Mouse (Mus musculus) spleen, adult 2 months (tissue): ENCODE measurements around the gene 1190005I06Rik. TPM values are rescaled to one million over a fixed set of nuclear protein-coding genes. Genes with fewer than 3 reads are reported as not detected.
A peak's percentile ranks its signal among the peaks of the same experiment; 100 is the strongest.

Source experiments
- DNase-seq, 2 experiments: peaks; one replicate each; pipeline versions ENCODE4 v3.0.0 to v3.0.0-alpha.2; 2012 to 2021; ENCODE audit warnings: low spot score in 2 of 2, low read depth in 1 of 2
- H3K27ac ChIP-seq: fragments of 200-500 bp; 2 replicates; pipeline ENCODE4 v1.5.1; 2012; ENCODE audit warnings: low read length, inconsistent platforms; ENCODE audit not compliant: insufficient read depth
- H3K27me3 ChIP-seq: fragments of 200-500 bp; 2 replicates; pipeline ENCODE4 v1.6.1; 2012; ENCODE audit warnings: mild to moderate bottlenecking, moderate library complexity, low read length, inconsistent platforms; ENCODE audit not compliant: control insufficient read depth, insufficient read depth
- H3K36me3 ChIP-seq: fragments of 200-500 bp; 2 replicates; pipeline ENCODE4 v1.6.1; 2012; ENCODE audit warnings: mild to moderate bottlenecking, low read length, inconsistent platforms; ENCODE audit not compliant: control insufficient read depth, insufficient read depth
- H3K4me1 ChIP-seq: fragments of 200-500 bp; 2 replicates; pipeline ENCODE4 v1.6.1; 2011; ENCODE audit warnings: inconsistent platforms; ENCODE audit not compliant: control insufficient read depth, insufficient read depth, insufficient read length
- H3K4me3 ChIP-seq: fragments of 200-500 bp; 2 replicates; pipeline ENCODE4 v1.5.1; 2011; ENCODE audit warnings: mild to moderate bottlenecking, inconsistent platforms; ENCODE audit not compliant: insufficient read depth, insufficient read length; ENCODE audit errors: extremely low read depth
- CTCF ChIP-seq: fragments of 200-500 bp; IDR thresholded peaks from 2 replicates; pipeline ENCODE4 v1.5.1; 2011; ENCODE audit warnings: mild to moderate bottlenecking, inconsistent platforms; ENCODE audit not compliant: insufficient read depth, insufficient read length, insufficient replicate concordance; ENCODE audit errors: extremely low read depth
- POLR2A ChIP-seq: fragments of 200-500 bp; IDR thresholded peaks from 2 replicates; pipeline ENCODE4 v1.6.1; 2011; ENCODE audit warnings: low read depth, low read length, inconsistent platforms
- WGBS: fragments of 180-500 bp; shearing (Covaris S2); methylation state at CpG from one replicate; pipeline ENCODE4 v1.1.7; 2018; 5-methylcytosine and 5-hydroxymethylcytosine counted together
- polyA plus RNA-seq: library from polyadenylated mRNA; depleted of rRNA; stranded (reverse); fragments of >200 nt; gene quantifications from 2 replicates; pipeline ENCODE4 v1.2.3, GENCODE M21; 2012

Gene 1190005I06Rik
- polyA plus RNA-seq, 1 experiment: 0.42 TPM

DNA sequence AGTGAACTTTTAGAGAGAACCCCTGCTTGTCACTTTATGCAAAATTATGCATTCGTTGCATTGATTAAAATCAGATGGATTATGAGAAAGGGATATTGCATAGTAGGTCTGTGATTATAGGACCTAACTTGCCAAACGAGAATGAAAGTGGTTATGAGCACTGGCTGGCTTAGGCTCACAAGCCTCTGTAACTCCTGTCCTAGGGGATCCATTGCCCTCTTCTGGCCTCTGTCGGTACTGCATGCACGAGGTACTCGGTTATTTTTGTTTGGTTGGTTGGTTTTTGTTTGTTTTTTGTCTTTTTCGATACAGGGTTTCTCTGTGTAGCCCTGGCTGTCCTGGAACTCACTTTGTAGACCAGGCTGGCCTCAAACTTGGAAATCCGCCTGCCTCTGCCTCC lies 39.5 kb downstream of the 1190005I06Rik start:
- H3K27ac ChIP-seq: no peak overlapping the region
- no peaks in the 10 kb centered on the region for H3K27me3 ChIP-seq
- TF ChIP-seq POLR2A: no peak
- TF ChIP-seq CTCF: peak; percentile 56; the same call in 1 of the 2 replicates
- peak; percentile 32 to 67 for DNase-seq
- no peaks in the 10 kb centered on the region for H3K4me1 ChIP-seq
- 15% methylated on average over 7 of the region's 7 CpGs for WGBS
- H3K4me3 ChIP-seq: no peak overlapping the region
- no peaks in the 10 kb centered on the region for H3K36me3 ChIP-seq

DNA sequence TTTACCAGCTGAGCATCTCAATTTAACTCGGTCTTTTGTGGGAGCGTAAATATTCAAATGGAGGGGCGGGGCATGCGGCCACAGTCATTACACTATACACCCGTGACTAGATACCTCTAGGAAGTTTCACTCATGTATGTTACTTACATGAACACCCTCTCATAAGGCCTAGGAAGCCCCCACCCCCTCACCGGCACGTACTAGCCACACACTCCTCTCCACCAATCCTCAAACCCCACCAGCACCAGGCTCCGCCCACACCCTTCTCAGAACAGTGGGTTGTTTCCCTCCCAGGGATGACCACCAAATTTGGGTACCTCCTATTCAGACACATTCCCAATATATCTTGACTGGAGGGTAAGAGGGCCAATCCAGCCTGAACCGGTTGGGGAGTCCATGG lies 40.0 kb downstream of the 1190005I06Rik start:
- no peaks in the 10 kb centered on the region for H3K27me3 ChIP-seq
- no peak for DNase-seq
- H3K27ac ChIP-seq: no peak overlapping the region
- TF ChIP-seq CTCF (no peak), POLR2A (no peak)
- WGBS: 82% methylated on average over 9 of the region's 9 CpGs
- H3K4me1 ChIP-seq: no peaks in the 10 kb centered on the region
- no peak overlapping the region for H3K4me3 ChIP-seq
- no peaks in the 10 kb centered on the region for H3K36me3 ChIP-seq

DNA sequence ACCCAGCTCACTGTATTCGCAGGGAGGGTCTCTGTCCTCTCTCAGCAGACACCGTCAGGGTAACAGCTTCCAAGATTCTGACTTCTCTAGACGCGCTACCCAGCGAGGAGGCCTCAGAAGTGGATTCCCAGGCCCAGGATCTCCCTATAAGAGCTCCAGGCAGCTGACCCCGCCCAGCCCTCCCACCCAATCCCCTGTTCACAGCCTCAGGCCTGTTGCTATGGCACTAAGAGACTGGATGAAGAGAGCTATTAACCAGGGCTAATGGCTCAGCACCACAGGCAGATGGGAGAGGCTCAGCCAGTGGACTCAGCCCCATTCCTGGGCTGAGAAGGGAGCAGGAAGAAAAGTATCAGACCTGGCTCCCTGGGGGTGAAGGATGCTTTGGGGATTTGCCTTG lies 44.8 kb downstream of the 1190005I06Rik start:
- Histone ChIP-seq H3K27me3 (no peaks in the 10 kb centered on the region), H3K36me3 (no peaks in the 10 kb centered on the region), H3K27ac (no peak overlapping the region), H3K4me1 (no peaks in the 10 kb centered on the region; the same call in 1 of the 2 replicates), H3K4me3 (no peak overlapping the region)
- WGBS: 80% methylated on average over 6 of the region's 6 CpGs
- TF ChIP-seq CTCF: no peak
- TF ChIP-seq POLR2A: no peak
- no peak for DNase-seq

DNA sequence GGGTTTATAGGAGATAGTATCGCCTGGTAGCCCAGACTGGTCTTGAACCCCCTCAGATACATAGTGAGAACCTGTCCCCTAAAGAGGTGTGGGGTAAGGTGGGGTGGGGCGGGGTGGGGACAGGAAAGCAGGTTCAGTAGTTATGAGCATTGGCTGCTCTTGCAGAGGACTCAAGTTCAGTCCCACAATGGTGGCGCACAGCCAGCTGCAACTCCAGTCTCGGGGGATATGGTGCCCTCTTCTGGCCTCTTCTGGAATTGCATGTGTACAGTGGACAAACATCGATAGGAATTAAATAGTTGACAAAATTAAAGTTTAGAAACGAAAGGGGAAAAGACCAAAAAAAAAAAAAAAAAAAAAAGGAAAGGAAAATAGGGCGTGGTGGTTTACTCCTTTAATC lies 47.9 kb downstream of the 1190005I06Rik start:
- no peak overlapping the region for H3K4me3 ChIP-seq
- peak; percentile 40 to 71 for DNase-seq
- no peaks in the 10 kb centered on the region; the same call in 1 of the 2 replicates for H3K4me1 ChIP-seq
- no peaks in the 10 kb centered on the region for H3K36me3 ChIP-seq
- no peaks in the 10 kb centered on the region for H3K27me3 ChIP-seq
- WGBS: 29% methylated on average over 7 of the region's 7 CpGs
- no peak overlapping the region for H3K27ac ChIP-seq
- TF ChIP-seq CTCF: peak; percentile 68; the same call in 1 of the 2 replicates
- TF ChIP-seq POLR2A: no peak

DNA sequence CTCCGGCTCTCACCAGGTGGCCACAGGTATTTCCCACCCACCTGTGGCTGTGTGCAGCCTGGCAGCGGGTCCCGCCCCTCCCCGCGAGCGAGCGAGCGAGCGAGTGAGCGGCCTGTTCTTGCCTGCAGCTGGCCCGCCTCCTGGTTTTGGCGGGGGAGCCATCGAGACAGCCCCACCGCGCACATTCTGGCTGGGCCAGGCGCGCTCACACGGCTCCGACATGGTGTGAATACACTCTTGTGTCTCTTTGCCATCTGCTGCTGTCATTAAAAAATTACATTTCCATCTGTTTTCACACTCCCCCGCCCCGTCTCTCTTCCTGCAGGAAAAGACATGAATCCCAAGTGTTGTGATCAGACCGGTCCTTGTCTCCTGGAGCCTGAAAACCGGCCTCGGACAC lies 48.9 kb downstream of the 1190005I06Rik start:
- Histone ChIP-seq H3K27ac (no peak overlapping the region), H3K36me3 (no peaks in the 10 kb centered on the region), H3K4me1 (no peaks in the 10 kb centered on the region; the same call in 1 of the 2 replicates), H3K4me3 (no peak overlapping the region), H3K27me3 (no peaks in the 10 kb centered on the region)
- 85% methylated on average over 24 of the region's 24 CpGs for whole genome bisulfite sequencing
- DNase-seq: no peak
- no peak for TF ChIP-seq CTCF

DNA sequence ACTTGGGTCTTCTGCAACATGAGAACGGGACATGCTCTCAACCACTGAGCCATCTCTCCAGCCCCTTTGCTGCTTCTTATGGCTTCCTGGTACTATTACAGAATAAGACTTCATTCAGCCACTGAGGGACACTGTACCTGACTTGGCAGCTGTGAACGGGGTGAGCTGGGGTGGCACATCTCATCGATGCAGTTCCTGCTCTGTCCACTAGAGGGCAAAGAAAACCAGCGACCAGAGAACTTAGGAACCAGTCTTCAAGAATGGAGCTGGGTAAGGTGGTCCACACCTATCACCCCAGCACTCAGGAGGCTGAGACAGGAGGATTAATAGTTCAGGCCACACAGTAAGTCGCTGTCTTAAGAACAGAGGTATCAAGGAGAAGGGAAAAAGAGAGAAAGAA lies 51.5 kb downstream of the 1190005I06Rik start:
- 10% methylated on average over 5 of the region's 5 CpGs for WGBS
- Histone ChIP-seq H3K27ac (no peak overlapping the region), H3K36me3 (no peaks in the 10 kb centered on the region), H3K4me3 (no peak overlapping the region), H3K4me1 (no peaks in the 10 kb centered on the region; the same call in 1 of the 2 replicates), H3K27me3 (no peaks in the 10 kb centered on the region)
- peak; percentile 42 to 45 for DNase-seq
- no peak for TF ChIP-seq POLR2A
- TF ChIP-seq CTCF: peak; percentile 70; the same call in 1 of the 2 replicates

DNA sequence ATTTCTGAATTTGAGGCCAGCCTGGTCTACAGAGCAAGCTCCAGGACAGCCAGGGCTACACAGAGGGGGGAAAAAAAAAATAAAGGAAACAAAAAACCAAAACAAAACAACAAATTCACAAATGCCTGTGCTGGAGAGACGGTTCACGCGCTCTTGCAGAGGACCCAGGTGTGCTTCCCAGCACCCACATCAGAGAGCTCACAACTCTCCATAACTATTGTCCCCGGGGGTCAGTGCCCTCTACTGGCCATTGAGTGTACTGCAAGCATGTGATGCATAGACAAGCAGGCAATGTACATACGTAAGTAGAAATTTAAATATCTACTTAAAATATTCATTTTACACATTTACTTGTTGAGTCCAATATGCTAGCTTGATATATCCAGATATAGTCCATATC lies 52.9 kb downstream of the 1190005I06Rik start:
- no peaks in the 10 kb centered on the region for H3K36me3 ChIP-seq
- no peak for DNase-seq
- H3K27me3 ChIP-seq: no peaks in the 10 kb centered on the region
- whole genome bisulfite sequencing: 86% methylated on average over 5 of the region's 5 CpGs
- TF ChIP-seq POLR2A: no peak
- TF ChIP-seq CTCF: no peak
- no peak overlapping the region for H3K27ac ChIP-seq
- H3K4me3 ChIP-seq: no peak overlapping the region
- H3K4me1 ChIP-seq: no peaks in the 10 kb centered on the region; the same call in 1 of the 2 replicates

DNA sequence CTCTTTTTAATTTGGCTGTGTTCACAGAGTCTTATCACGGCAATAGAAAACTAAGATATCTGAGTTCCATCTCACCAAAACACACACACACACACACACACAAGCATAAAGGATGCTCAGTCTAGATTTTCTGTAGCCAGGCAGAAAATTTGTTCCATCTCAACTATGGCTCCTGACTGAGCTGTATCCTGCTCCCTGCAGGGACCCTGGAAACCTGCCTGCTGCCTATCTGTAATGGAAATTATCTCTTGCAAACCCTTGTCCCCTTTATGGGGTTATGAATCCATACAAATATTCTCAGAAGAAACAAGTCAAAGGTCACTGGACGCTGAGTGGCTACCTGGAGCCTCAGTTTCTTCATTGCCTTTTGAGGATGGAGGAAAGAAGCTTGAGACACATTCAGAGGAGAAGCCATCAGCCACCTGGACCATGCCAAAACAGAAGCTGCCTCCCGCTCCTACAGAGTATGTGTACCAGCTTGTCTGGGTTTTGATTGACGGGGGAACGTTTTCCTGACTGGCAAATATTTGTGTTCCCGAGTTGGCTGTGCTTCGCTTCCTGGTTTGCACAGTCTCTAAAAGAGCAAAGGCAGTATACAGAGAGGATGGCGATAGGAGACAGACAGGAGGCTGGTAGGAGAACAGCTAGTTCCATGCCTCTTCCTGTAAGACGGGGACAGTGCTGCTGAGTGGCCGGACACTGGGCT lies 55.7 kb downstream of the 1190005I06Rik start:
- WGBS: 81% methylated on average over 10 of the region's 10 CpGs
- Histone ChIP-seq H3K27ac (no peak overlapping the region), H3K4me3 (no peak overlapping the region), H3K4me1 (no peaks in the 10 kb centered on the region), H3K36me3 (no peaks in the 10 kb centered on the region), H3K27me3 (no peaks in the 10 kb centered on the region)
- DNase-seq: no peak
- no peak for TF ChIP-seq POLR2A
- no peak for TF ChIP-seq CTCF
